Mouse (Mus musculus): ENCODE results near the gene Gjb4.

Gjb4 gene

GRCm38 (mm10) chr4:127353951-127354438 is at the start of gene Gjb4:
TSS of gene Gjb4 (minus strand) at chr4:127354081.
- no peak for DNase-seq (ENCODE audit: low read depth)

- DNase-seq (ENCODE audit: low read depth): no peak
These were observed 48.7 kb upstream of the Gjb4 start for GRCm38 (mm10) chr4:127402614-127403013.

GRCm38 (mm10) chr4:127402166-127402565 is 48.3 kb upstream of the Gjb4 start:
- no peak for DNase-seq (ENCODE audit: low read depth)

GRCm38 (mm10) chr4:127400165-127401145 is 46.6 kb upstream of the Gjb4 start:
- DNase-seq (ENCODE audit: low read depth): no peak

- no peak for DNase-seq (ENCODE audit: low read depth)
These were observed 41.7 kb upstream of the Gjb4 start for GRCm38 (mm10) chr4:127395591-127395990.

- DNase-seq (ENCODE audit: low read depth): no peak
These were observed 35.8 kb upstream of the Gjb4 start for GRCm38 (mm10) chr4:127389645-127390044.

- no peak for DNase-seq (ENCODE audit: low read depth)
These were observed 23.5 kb upstream of the Gjb4 start for GRCm38 (mm10) chr4:127377344-127377743.

GRCm38 (mm10) chr4:127375541-127376177 is 21.8 kb upstream of the Gjb4 start:
- DNase-seq (ENCODE audit: low read depth): no peak

- no peak for DNase-seq (ENCODE audit: low read depth)
These were observed 20.8 kb upstream of the Gjb4 start for GRCm38 (mm10) chr4:127374645-127375044.

GRCm38 (mm10) chr4:127373491-127373890 is 19.6 kb upstream of the Gjb4 start:
- DNase-seq (ENCODE audit: low read depth): no peak

GRCm38 (mm10) chr4:127371546-127371945 is 17.7 kb upstream of the Gjb4 start:
- DNase-seq (ENCODE audit: low read depth): no peak

GRCm38 (mm10) chr4:127370447-127370846 is 16.6 kb upstream of the Gjb4 start:
- no peak for DNase-seq (ENCODE audit: low read depth)

- no peak for DNase-seq (ENCODE audit: low read depth)
These were observed 14.6 kb upstream of the Gjb4 start for GRCm38 (mm10) chr4:127368379-127368973.

GRCm38 (mm10) chr4:127365834-127366233 is 12.0 kb upstream of the Gjb4 start:
- DNase-seq (ENCODE audit: low read depth): no peak

GRCm38 (mm10) chr4:127365433-127365832 is 11.6 kb upstream of the Gjb4 start:
- no peak for DNase-seq (ENCODE audit: low read depth)

- no peak for DNase-seq (ENCODE audit: low read depth)
These were observed 10.6 kb upstream of the Gjb4 start for GRCm38 (mm10) chr4:127364431-127364830.

- DNase-seq (ENCODE audit: low read depth): no peak
These were observed 9.4 kb upstream of the Gjb4 start for GRCm38 (mm10) chr4:127363331-127363730.

- no peak for DNase-seq (ENCODE audit: low read depth)
These were observed 8.6 kb upstream of the Gjb4 start for GRCm38 (mm10) chr4:127362520-127362919.

- DNase-seq (ENCODE audit: low read depth): no peak
These were observed 4.1 kb upstream of the Gjb4 start, which contains the start of gene Gjb5 for GRCm38 (mm10) chr4:127358018-127358417. TSS of gene Gjb5 (minus strand) at chr4:127358181.

- no peak for DNase-seq (ENCODE audit: low read depth)
These were observed 915 bp upstream of the Gjb4 start for GRCm38 (mm10) chr4:127354506-127355485.

GRCm38 (mm10) chr4:127352594-127352993 is 1.3 kb downstream of the Gjb4 start:
- DNase-seq (ENCODE audit: low read depth): no peak
